Mouse (Mus musculus) liver, postnatal 0 days (tissue): ENCODE measurements at regions not wholly inside any gene's neighbourhood (a gene's known extent, or its start where the extent isn't known, plus 50 kb on each side); places are given as distances from the start of the nearest gene placed in this dataset.
A peak's percentile ranks its signal among the peaks of the same experiment; 100 is the strongest.

ENCODE experiments used
- ATAC-seq: fragments of 200-750 bp; cut with Nextera tagmentation; 2 replicates; pipeline ENCODE4 v1.8.0; 2017; ENCODE audit warnings: mild to moderate bottlenecking, moderate library complexity
- DNase-seq: peaks from one replicate; pipeline ENCODE4 v3.0.0-alpha.2; 2016
- H3K27ac ChIP-seq: fragments of 300-500 bp; sonication (generic); 2 replicates; pipeline ENCODE4 v1.5.1; 2014; ENCODE audit warnings: antibody characterized with exemption, moderate library complexity, mild to moderate bottlenecking, low read depth
- H3K27me3 ChIP-seq: fragments of 300-500 bp; sonication (generic); 2 replicates; pipeline ENCODE4 v1.6.1; 2014; ENCODE audit warnings: low read length, control low read depth, mixed read lengths; ENCODE audit not compliant: insufficient read depth
- H3K36me3 ChIP-seq: fragments of 300-500 bp; sonication (generic); replicated peaks from 2 replicates; pipeline ENCODE4 v1.6.1; 2014; ENCODE audit warnings: mild to moderate bottlenecking, control low read depth, low read length, moderate library complexity, mixed read lengths; ENCODE audit not compliant: insufficient read depth
- H3K4me1 ChIP-seq: fragments of 300-500 bp; sonication (generic); 2 replicates; pipeline ENCODE4 v1.6.1; 2014; ENCODE audit warnings: antibody characterized with exemption, mild to moderate bottlenecking, control low read depth; ENCODE audit not compliant: insufficient read depth
- H3K4me2 ChIP-seq: fragments of 300-500 bp; sonication (generic); 2 replicates; pipeline ENCODE4 v1.6.1; 2014; ENCODE audit warnings: low read depth, mild to moderate bottlenecking, low read length, moderate library complexity, mixed read lengths
- H3K4me3 ChIP-seq: fragments of 300-500 bp; sonication (generic); 2 replicates; pipeline ENCODE4 v1.5.1; 2014; ENCODE audit warnings: low read depth, low read length
- H3K9ac ChIP-seq: fragments of 300-500 bp; sonication (generic); replicated peaks from 2 replicates; pipeline ENCODE4 v1.6.1; 2014; ENCODE audit warnings: mild to moderate bottlenecking, moderate library complexity
- H3K9me3 ChIP-seq: fragments of 300-500 bp; sonication (generic); 2 replicates; pipeline ENCODE4 v1.6.1; 2016; ENCODE audit warnings: mild to moderate bottlenecking, control low read depth, low read length, mixed read lengths
- CTCF ChIP-seq: sonication (generic); IDR thresholded peaks from 2 replicates; pipeline ENCODE4 v1.5.1; 2016; ENCODE audit warnings: antibody characterized with exemption, low read depth
- EP300 ChIP-seq: IDR thresholded peaks from 2 replicates; pipeline ENCODE4 v1.6.1; 2016; ENCODE audit warnings: antibody characterized with exemption, low read depth, mild to moderate bottlenecking
- WGBS: fragments of 180-500 bp; shearing (Covaris S2); extraction: QIAGEN DNeasy Blood & Tissue Kit; methylation state at CpG from one replicate; pipeline ENCODE4 v1.1.7; 2014; ENCODE audit not compliant: insufficient replicate concordance; 5-methylcytosine and 5-hydroxymethylcytosine counted together

- no peak for TF ChIP-seq CTCF
- TF ChIP-seq EP300, result no peak
- Histone ChIP-seq H3K4me1 (no peaks in the 10 kb centered on the region), H3K27ac (no peak overlapping the region), H3K9me3 (no peaks in the 10 kb centered on the region), H3K9ac (no peak overlapping the region), H3K27me3 (no peaks in the 10 kb centered on the region), H3K4me3 (no peak overlapping the region), H3K36me3 (no peaks in the 10 kb centered on the region), H3K4me2 (no peak overlapping the region)
- no peak for ATAC-seq
- 85% methylated on average over 4 of the region's 4 CpGs for WGBS
- DNase-seq, result no peak
Observed at GRCm38 (mm10) chr12:33593685-33594084, 164.2 kb downstream of the Twistnb start.

GRCm38 (mm10) chr12:33605393-33605792, 176.0 kb downstream of the Twistnb start:
- WGBS, result 53% methylated on average over 4 of the region's 4 CpGs
- Histone ChIP-seq H3K9me3 (no peaks in the 10 kb centered on the region), H3K4me2 (no peak overlapping the region), H3K9ac (no peak overlapping the region), H3K4me3 (no peak overlapping the region), H3K27me3 (no peaks in the 10 kb centered on the region), H3K4me1 (no peaks in the 10 kb centered on the region), H3K36me3 (no peaks in the 10 kb centered on the region), H3K27ac (no peak overlapping the region)
- no peak; the same call in 1 of the 2 replicates for TF ChIP-seq CTCF
- TF ChIP-seq EP300, result no peak
- no peak for ATAC-seq
- no peak for DNase-seq

DNA sequence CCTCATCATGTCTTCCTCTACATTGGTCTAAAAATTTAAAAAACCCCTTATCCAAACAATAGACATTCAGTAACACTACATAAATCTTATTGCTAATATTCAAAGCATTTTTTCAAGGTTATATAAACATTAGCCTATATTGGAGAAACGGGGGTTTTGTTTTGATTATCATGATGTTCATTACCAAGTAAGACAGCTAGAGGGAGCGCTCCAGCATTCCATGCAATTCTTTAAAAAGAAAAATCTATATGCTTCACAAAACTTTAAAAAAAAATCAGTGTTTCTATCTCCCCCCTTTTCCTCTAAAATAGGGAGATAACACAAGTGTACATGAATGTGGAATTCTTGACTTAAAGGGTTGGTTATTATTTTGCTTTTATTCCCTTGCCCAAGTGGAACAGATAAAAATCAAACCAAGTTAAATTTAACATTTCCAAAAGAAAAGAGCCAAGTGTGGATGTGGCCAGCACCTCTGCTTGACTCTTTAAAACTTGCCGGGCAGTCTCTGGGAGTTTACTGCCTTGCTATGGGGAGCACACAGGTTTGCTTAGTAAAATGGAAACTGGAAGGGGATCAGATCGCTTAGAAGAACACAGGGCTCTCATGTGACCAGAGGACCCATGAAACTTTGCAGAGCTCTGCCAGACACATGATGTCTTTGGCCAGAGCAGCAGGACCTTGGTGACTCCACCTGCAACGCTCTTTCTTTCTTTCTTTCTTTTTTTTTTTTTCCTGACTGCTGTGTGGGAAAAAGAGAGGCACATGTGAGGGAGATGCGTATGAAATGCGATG, 178.6 kb downstream of the Twistnb start:
- TF ChIP-seq EP300, result no peak
- 0 out of 2 replicates have a peak, but pooled peaks have one; percentile 24 for TF ChIP-seq CTCF

GRCm38 (mm10) chr12:33612378-33612777, 182.9 kb downstream of the Twistnb start:
- no peaks in the 10 kb centered on the region for H3K27me3 ChIP-seq
- ATAC-seq, result no peak
- no peak overlapping the region for H3K4me2 ChIP-seq
- H3K36me3 ChIP-seq, result no peaks in the 10 kb centered on the region
- no peak overlapping the region for H3K27ac ChIP-seq
- H3K9me3 ChIP-seq, result no peaks in the 10 kb centered on the region
- DNase-seq, result no peak
- TF ChIP-seq EP300 (no peak), CTCF (no peak)
- H3K9ac ChIP-seq, result no peak overlapping the region
- no peak overlapping the region for H3K4me3 ChIP-seq
- 40% methylated on average over 3 of the region's 3 CpGs for WGBS
- no peaks in the 10 kb centered on the region for H3K4me1 ChIP-seq

More for the DNA sequence above, 178.6 kb downstream of the Twistnb start:
- Histone ChIP-seq H3K9me3 (no peaks in the 10 kb centered on the region), H3K4me3 (no peak overlapping the region), H3K36me3 (no peaks in the 10 kb centered on the region), H3K4me2 (no peak overlapping the region), H3K4me1 (no peaks in the 10 kb centered on the region), H3K27me3 (no peaks in the 10 kb centered on the region), H3K27ac (no peak overlapping the region), H3K9ac (no peak overlapping the region)
- 63% methylated on average over 7 of the region's 7 CpGs for WGBS
- no peak for ATAC-seq
- DNase-seq, result no peak

- Histone ChIP-seq H3K27me3 (no peaks in the 10 kb centered on the region), H3K36me3 (no peaks in the 10 kb centered on the region), H3K4me1 (no peaks in the 10 kb centered on the region), H3K9ac (no peak overlapping the region), H3K4me3 (no peak overlapping the region), H3K4me2 (no peak overlapping the region), H3K27ac (no peak overlapping the region), H3K9me3 (no peaks in the 10 kb centered on the region)
- WGBS, result 80% methylated on average over 4 of the region's 4 CpGs
- TF ChIP-seq CTCF (no peak), EP300 (no peak)
- no peak for DNase-seq
- no peak for ATAC-seq
Observed at GRCm38 (mm10) chr12:33620391-33620790, 191.0 kb downstream of the Twistnb start.

DNA sequence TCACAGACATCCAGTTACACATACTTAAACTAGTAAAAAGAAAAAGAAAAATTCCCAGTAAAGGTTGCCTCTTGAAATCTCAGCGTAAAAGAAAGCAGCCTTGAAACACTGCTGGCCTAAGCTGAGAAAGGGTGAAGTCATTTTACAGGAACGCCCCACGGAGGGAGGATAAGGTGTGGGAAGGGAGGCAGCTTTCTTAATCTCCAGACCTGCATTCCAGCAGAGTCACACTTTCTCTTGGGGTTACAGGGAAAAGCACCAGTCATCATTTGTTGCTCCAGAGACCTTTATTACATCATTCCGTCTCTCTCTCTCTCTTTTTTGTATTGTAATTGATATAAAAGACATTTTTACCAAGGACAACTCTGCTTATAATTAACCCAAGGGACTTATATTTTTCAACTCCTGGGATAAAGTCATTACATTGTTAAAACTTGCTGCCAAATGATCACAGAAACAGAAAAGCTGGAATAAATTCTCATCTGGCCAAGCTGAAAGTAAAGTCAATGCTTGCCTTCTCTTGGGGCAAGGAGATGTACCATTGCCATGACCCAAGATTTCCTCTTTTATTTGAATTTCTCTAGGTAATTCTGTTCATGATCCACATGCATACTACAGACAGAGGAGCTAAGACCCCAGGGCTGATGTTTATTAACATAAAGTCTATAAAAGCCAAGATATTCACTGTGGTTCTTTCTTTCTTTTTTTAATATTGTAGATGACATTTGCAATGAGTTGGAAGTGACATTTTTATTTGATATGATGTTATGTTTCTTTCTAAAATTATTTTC, 196.9 kb downstream of the Twistnb start:
- Histone ChIP-seq H3K36me3 (no peaks in the 10 kb centered on the region), H3K9ac (no peak overlapping the region), H3K4me1 (no peaks in the 10 kb centered on the region), H3K27ac (no peak overlapping the region), H3K4me2 (no peak overlapping the region), H3K9me3 (no peaks in the 10 kb centered on the region), H3K27me3 (no peaks in the 10 kb centered on the region), H3K4me3 (no peak overlapping the region)
- no peak for DNase-seq
- ATAC-seq, result no peak
- 66% methylated on average over 4 of the region's 4 CpGs for WGBS
- TF ChIP-seq CTCF (no peak), EP300 (no peak)
